Mouse (Mus musculus): ENCODE data around the gene Upb1.
"Not testable (repeated sequence)": the region's sequence is repeated elsewhere in the genome, so short reads cannot be mapped to it uniquely, and the experiment has no call there.

Gene Upb1

GRCm38 (mm10) chr10:75400958-75401357, at the start of gene Upb1:
Gene Upb1, plus strand, starts transcription at chr10:75401115.
- DNase-seq = no peak

- DNase-seq = no peak
Observed at GRCm38 (mm10) chr10:75352541-75352940, 48.4 kb upstream of the Upb1 start.

- not testable (repeated sequence) for DNase-seq
Observed at GRCm38 (mm10) chr10:75353838-75354241, 47.1 kb upstream of the Upb1 start.

GRCm38 (mm10) chr10:75355341-75355740, 45.6 kb upstream of the Upb1 start:
- no peak for DNase-seq

- DNase-seq = peak; percentile 16
Observed at GRCm38 (mm10) chr10:75364214-75364690, 36.7 kb upstream of the Upb1 start.

GRCm38 (mm10) chr10:75364796-75365195, 36.1 kb upstream of the Upb1 start:
- no peak for DNase-seq

GRCm38 (mm10) chr10:75365231-75365633, 35.7 kb upstream of the Upb1 start:
- no peak for DNase-seq

GRCm38 (mm10) chr10:75373655-75374351, 27.1 kb upstream of the Upb1 start:
- DNase-seq = not testable (repeated sequence)

GRCm38 (mm10) chr10:75378688-75379087, 22.2 kb upstream of the Upb1 start:
- DNase-seq = no peak

GRCm38 (mm10) chr10:75390156-75390555, 10.8 kb upstream of the Upb1 start:
- DNase-seq = no peak

- DNase-seq = no peak
Observed at GRCm38 (mm10) chr10:75390832-75391231, 10.1 kb upstream of the Upb1 start.

GRCm38 (mm10) chr10:75394796-75395195, 6.1 kb upstream of the Upb1 start:
- no peak for DNase-seq

GRCm38 (mm10) chr10:75396966-75397365, 3.9 kb upstream of the Upb1 start:
- DNase-seq = peak; percentile 41

- no peak for DNase-seq
Observed at GRCm38 (mm10) chr10:75405916-75406315, 5.0 kb downstream of the Upb1 start.

- DNase-seq = peak; percentile 25
Observed at GRCm38 (mm10) chr10:75406755-75407154, 5.8 kb downstream of the Upb1 start.

GRCm38 (mm10) chr10:75407741-75408140, 6.8 kb downstream of the Upb1 start:
- DNase-seq = no peak

GRCm38 (mm10) chr10:75411343-75412113, 10.6 kb downstream of the Upb1 start:
- not testable (repeated sequence) for DNase-seq

GRCm38 (mm10) chr10:75412114-75413103, 11.5 kb downstream of the Upb1 start:
- no peak for DNase-seq

GRCm38 (mm10) chr10:75414925-75415324, 14.0 kb downstream of the Upb1 start:
- no peak for DNase-seq

- DNase-seq = no peak
Observed at GRCm38 (mm10) chr10:75417363-75418042, 16.6 kb downstream of the Upb1 start.

- no peak for DNase-seq
Observed at GRCm38 (mm10) chr10:75418747-75419146, 17.8 kb downstream of the Upb1 start.

GRCm38 (mm10) chr10:75424498-75424901, 23.6 kb downstream of the Upb1 start:
- DNase-seq = no peak

Measured in liver (tissue).